Mouse (Mus musculus) liver, postnatal 0 days (tissue): Measurements from ENCODE around the gene Arfgef2. TPM values are rescaled to one million over a fixed set of nuclear protein-coding genes. Genes with fewer than 3 reads are reported as not detected.

Source experiments
- ATAC-seq: fragments of 200-750 bp; cut with Nextera tagmentation; 2 replicates; pipeline ENCODE4 v1.8.0; 2017; ENCODE audit warnings: mild to moderate bottlenecking, moderate library complexity
- DNase-seq: peaks from one replicate; pipeline ENCODE4 v3.0.0-alpha.2; 2016
- H3K27ac ChIP-seq: fragments of 300-500 bp; sonication (generic); 2 replicates; pipeline ENCODE4 v1.5.1; 2014; ENCODE audit warnings: antibody characterized with exemption, moderate library complexity, mild to moderate bottlenecking, low read depth
- H3K27me3 ChIP-seq: fragments of 300-500 bp; sonication (generic); 2 replicates; pipeline ENCODE4 v1.6.1; 2014; ENCODE audit warnings: low read length, control low read depth, mixed read lengths; ENCODE audit not compliant: insufficient read depth
- H3K36me3 ChIP-seq: fragments of 300-500 bp; sonication (generic); replicated peaks from 2 replicates; pipeline ENCODE4 v1.6.1; 2014; ENCODE audit warnings: mild to moderate bottlenecking, control low read depth, low read length, moderate library complexity, mixed read lengths; ENCODE audit not compliant: insufficient read depth
- H3K4me1 ChIP-seq: fragments of 300-500 bp; sonication (generic); 2 replicates; pipeline ENCODE4 v1.6.1; 2014; ENCODE audit warnings: antibody characterized with exemption, mild to moderate bottlenecking, control low read depth; ENCODE audit not compliant: insufficient read depth
- H3K4me2 ChIP-seq: fragments of 300-500 bp; sonication (generic); 2 replicates; pipeline ENCODE4 v1.6.1; 2014; ENCODE audit warnings: low read depth, mild to moderate bottlenecking, low read length, moderate library complexity, mixed read lengths
- H3K4me3 ChIP-seq: fragments of 300-500 bp; sonication (generic); 2 replicates; pipeline ENCODE4 v1.5.1; 2014; ENCODE audit warnings: low read depth, low read length
- H3K9ac ChIP-seq: fragments of 300-500 bp; sonication (generic); replicated peaks from 2 replicates; pipeline ENCODE4 v1.6.1; 2014; ENCODE audit warnings: mild to moderate bottlenecking, moderate library complexity
- H3K9me3 ChIP-seq: fragments of 300-500 bp; sonication (generic); 2 replicates; pipeline ENCODE4 v1.6.1; 2016; ENCODE audit warnings: mild to moderate bottlenecking, control low read depth, low read length, mixed read lengths
- CTCF ChIP-seq: sonication (generic); IDR thresholded peaks from 2 replicates; pipeline ENCODE4 v1.5.1; 2016; ENCODE audit warnings: antibody characterized with exemption, low read depth
- EP300 ChIP-seq: IDR thresholded peaks from 2 replicates; pipeline ENCODE4 v1.6.1; 2016; ENCODE audit warnings: antibody characterized with exemption, low read depth, mild to moderate bottlenecking
- WGBS: fragments of 180-500 bp; shearing (Covaris S2); extraction: QIAGEN DNeasy Blood & Tissue Kit; methylation state at CpG from one replicate; pipeline ENCODE4 v1.1.7; 2014; ENCODE audit not compliant: insufficient replicate concordance; 5-methylcytosine and 5-hydroxymethylcytosine counted together
- polyA plus RNA-seq: library from polyadenylated mRNA; unstranded; fragments of >200 nt; fragmentation: Nextera tagmentation; extraction: Ambion mirVana; gene quantifications from 2 replicates; pipeline ENCODE4 v1.2.1, GENCODE M21; 2015

The Arfgef2 gene
- polyA plus RNA-seq, 1 experiment from 2014 or later: 2.7 TPM

DNA sequence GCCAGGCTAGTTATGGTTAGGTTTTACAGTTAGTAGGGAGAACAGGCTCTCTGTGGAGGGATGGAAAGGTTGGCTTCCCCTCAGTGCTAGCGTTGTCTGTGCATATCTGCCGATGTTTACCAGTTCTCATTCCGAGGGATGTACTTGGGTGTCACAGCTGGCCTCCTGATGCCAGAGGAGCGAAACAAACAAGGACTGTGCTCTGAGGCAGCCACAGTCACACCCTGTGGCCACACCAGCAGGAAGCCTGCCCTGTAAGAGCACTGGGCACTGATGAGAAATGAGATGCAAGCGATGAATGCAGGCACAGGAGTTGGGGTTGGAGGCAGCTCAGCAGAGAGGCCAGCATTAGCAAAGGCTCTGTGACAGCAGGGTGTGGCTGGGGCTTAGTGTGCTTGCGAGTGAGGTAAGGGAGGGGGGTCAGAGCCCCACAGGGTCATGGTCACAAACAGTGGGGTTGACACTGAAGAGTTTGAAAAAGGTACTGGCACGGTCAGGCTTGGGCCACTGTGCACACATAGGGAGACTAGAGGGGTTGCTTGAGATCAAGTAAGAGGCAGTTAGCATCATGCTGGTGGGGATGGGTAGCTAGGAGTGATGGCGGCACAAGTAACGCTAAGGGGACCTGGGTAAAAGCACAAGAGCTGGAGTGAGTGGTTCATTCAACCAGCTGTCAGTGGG lies 13.2 kb downstream of the Arfgef2 start:
- no peak overlapping the region for H3K27ac ChIP-seq
- H3K9ac ChIP-seq: no peak overlapping the region
- H3K4me2 ChIP-seq: no peak overlapping the region
- peaks cover 23% of the 10 kb centered on the region for H3K4me1 ChIP-seq
- no peak for TF ChIP-seq EP300
- TF ChIP-seq CTCF: no peak
- H3K36me3 ChIP-seq: no peaks in the 10 kb centered on the region
- no peaks in the 10 kb centered on the region for H3K9me3 ChIP-seq
- ATAC-seq: no peak
- H3K27me3 ChIP-seq: no peaks in the 10 kb centered on the region
- DNase-seq: no peak
- WGBS: 84% methylated on average over 9 of the region's 9 CpGs
- H3K4me3 ChIP-seq: no peak overlapping the region

- H3K4me3 ChIP-seq: no peak overlapping the region
- TF ChIP-seq CTCF (no peak), EP300 (no peak)
- no peak for ATAC-seq
- no peak overlapping the region for H3K27ac ChIP-seq
- peaks cover 30% of the 10 kb centered on the region for H3K4me1 ChIP-seq
- no peak for DNase-seq
- no peaks in the 10 kb centered on the region for H3K36me3 ChIP-seq
- no peak overlapping the region for H3K9ac ChIP-seq
- WGBS: 82% methylated on average over 8 of the region's 8 CpGs
- H3K9me3 ChIP-seq: no peaks in the 10 kb centered on the region
- no peak overlapping the region for H3K4me2 ChIP-seq
- H3K27me3 ChIP-seq: no peaks in the 10 kb centered on the region
These were observed 14.5 kb downstream of the Arfgef2 start for GRCm38 (mm10) chr2:166819849-166820248.

- Histone ChIP-seq H3K9me3 (no peaks in the 10 kb centered on the region), H3K4me2 (no peak overlapping the region), H3K4me3 (no peak overlapping the region), H3K27me3 (no peaks in the 10 kb centered on the region), H3K36me3 (no peaks in the 10 kb centered on the region), H3K27ac (no peak overlapping the region), H3K9ac (no peak overlapping the region), H3K4me1 (peaks cover 40% of the 10 kb centered on the region)
- TF ChIP-seq CTCF: no peak
- no peak for TF ChIP-seq EP300
- 8% methylated on average over 2 of the region's 2 CpGs for WGBS
- ATAC-seq (peak; percentile 29), DNase-seq (no peak)
These were observed 15.5 kb downstream of the Arfgef2 start for GRCm38 (mm10) chr2:166820844-166821243.

DNA sequence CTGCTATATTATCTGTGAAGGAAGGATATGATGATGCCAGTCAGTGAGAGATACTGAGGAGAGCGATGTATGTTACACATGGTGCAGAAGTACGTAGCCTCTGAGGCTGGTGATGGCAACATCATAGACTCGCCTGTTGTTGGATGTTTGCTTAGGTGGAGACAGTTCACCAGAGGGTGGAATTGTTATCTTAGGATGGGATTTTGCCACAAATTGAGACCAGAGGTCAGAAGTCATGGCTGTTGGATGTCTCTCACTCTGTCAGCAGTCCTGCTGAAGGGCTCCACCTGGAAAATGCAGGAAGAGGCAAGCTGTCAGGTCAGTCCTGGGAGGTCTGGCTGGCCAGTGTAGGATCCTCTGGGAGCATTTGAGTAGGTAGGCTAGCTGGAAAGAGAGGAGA lies 16.0 kb downstream of the Arfgef2 start:
- TF ChIP-seq EP300 (no peak), CTCF (no peak)
- H3K9ac ChIP-seq: no peak overlapping the region
- H3K4me1 ChIP-seq: peaks cover 45% of the 10 kb centered on the region
- WGBS: 47% methylated on average over 3 of the region's 3 CpGs
- ATAC-seq: 0 out of 2 replicates have a peak, but pooled peaks have one; percentile 19
- no peak overlapping the region for H3K4me2 ChIP-seq
- H3K27me3 ChIP-seq: no peaks in the 10 kb centered on the region
- no peak overlapping the region for H3K27ac ChIP-seq
- no peak overlapping the region for H3K4me3 ChIP-seq
- DNase-seq: no peak
- H3K9me3 ChIP-seq: no peaks in the 10 kb centered on the region
- no peaks in the 10 kb centered on the region for H3K36me3 ChIP-seq

GRCm38 (mm10) chr2:166822119-166822826 lies 16.9 kb downstream of the Arfgef2 start:
- Histone ChIP-seq H3K9me3 (no peaks in the 10 kb centered on the region), H3K9ac (no peak overlapping the region), H3K4me1 (peaks cover 46% of the 10 kb centered on the region), H3K36me3 (no peaks in the 10 kb centered on the region), H3K4me2 (no peak overlapping the region), H3K4me3 (no peak overlapping the region), H3K27me3 (no peaks in the 10 kb centered on the region), H3K27ac (no peak overlapping the region)
- 50% methylated on average over 10 of the region's 10 CpGs for WGBS
- no peak for DNase-seq
- TF ChIP-seq CTCF (no peak), EP300 (no peak)
- ATAC-seq: no peak

DNA sequence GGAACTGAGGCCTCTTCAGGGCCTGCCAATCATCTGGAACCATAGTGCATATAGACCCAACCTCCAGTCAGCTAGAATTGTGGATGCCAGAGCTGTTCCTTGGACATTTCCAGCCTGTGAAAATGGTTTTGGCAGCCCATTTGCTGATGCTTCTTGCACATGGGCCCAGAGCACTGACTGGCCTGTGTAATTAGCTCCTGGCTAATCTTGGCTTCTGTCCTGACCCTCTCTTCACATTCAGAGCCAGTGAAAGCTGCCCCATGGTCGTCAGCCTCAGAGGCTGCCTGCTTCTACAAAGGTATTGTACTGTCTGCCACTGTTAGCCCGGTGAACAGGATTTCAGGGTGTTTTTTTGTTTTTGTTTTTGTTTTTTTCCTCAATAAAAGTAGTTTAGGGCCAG lies 17.5 kb downstream of the Arfgef2 start:
- DNase-seq: no peak
- no peak overlapping the region for H3K4me2 ChIP-seq
- peaks cover 4% of the 10 kb centered on the region for H3K36me3 ChIP-seq
- no peaks in the 10 kb centered on the region for H3K9me3 ChIP-seq
- H3K9ac ChIP-seq: no peak overlapping the region
- H3K27ac ChIP-seq: no peak overlapping the region
- no peaks in the 10 kb centered on the region for H3K27me3 ChIP-seq
- H3K4me3 ChIP-seq: no peak overlapping the region
- 86% methylated on average over 2 of the region's 2 CpGs for WGBS
- no peak for ATAC-seq
- TF ChIP-seq CTCF: no peak
- no peak for TF ChIP-seq EP300
- peaks cover 46% of the 10 kb centered on the region for H3K4me1 ChIP-seq
